Mouse (Mus musculus) liver, embryonic 12.5 days (tissue): ENCODE data around the gene Cfap65. TPM values are rescaled to one million over a fixed set of nuclear protein-coding genes. Genes with fewer than 3 reads are reported as not detected.
A peak's percentile ranks its signal among the peaks of the same experiment; 100 is the strongest.

Experiments
- microRNA counts: library from miRNA; unstranded; fragments of <30 nt; microRNA quantifications from one replicate; lab custom pipeline; 2017
- microRNA-seq: library from miRNA; unstranded; fragments of <30 nt; microRNA quantifications from one replicate; pipeline ENCODE4, GENCODE M21; 2017
- polyA plus RNA-seq: library from polyadenylated mRNA; unstranded; fragments of >200 nt; fragmentation: Nextera tagmentation; extraction: Ambion mirVana; gene quantifications from 2 replicates; pipeline ENCODE4 v1.2.1, GENCODE M21; 2016

Cfap65 gene
- polyA plus RNA-seq, 1 experiment from 2014 or later: not detected

MicroRNAs within 50 kb of the gene (microRNA counts, 519-probe panel; counts per million panel counts)
- 4,135 counts per million, percentile 78 among the panel's probes with 10 or more counts for microRNA mmu-miR-375 (lab: Ali Mortazavi, UCI)

Small RNAs within 50 kb of the gene (microRNA-seq; reads per million reads assigned to microRNA genes)
- gene Mir375: 2,591 reads per million, percentile 82 among the genes with 10 or more reads in this experiment

Other genes starting within 250 kb of the Cfap65 start
- 2.3 and 2.8 TPM in 2 replicates for gene Cyp27a1, start 222.0 kb downstream of the Cfap65 start, polyA plus RNA-seq
- gene Prkag3, start 186.4 kb downstream of the Cfap65 start, polyA plus RNA-seq: 0.13 TPM in 1 of 2 replicates, not detected in the other
- gene Wnt6, start 163.7 kb downstream of the Cfap65 start, polyA plus RNA-seq: 0.13 and 0.86 TPM in 2 replicates
- not detected in 2 replicates for gene Wnt10a, start 144.1 kb downstream of the Cfap65 start, polyA plus RNA-seq
- gene Cdk5r2, start 80.7 kb downstream of the Cfap65 start, polyA plus RNA-seq: not detected in 2 replicates
- gene Fev, start 50.2 kb downstream of the Cfap65 start, polyA plus RNA-seq: 0.29 and 0.36 TPM in 2 replicates
- not detected in 2 replicates for gene Cryba2, start 42.5 kb downstream of the Cfap65 start, polyA plus RNA-seq
- 2.9 and 3.0 TPM in 2 replicates for gene Ihh, start 16.1 kb upstream of the Cfap65 start, polyA plus RNA-seq
- 6.7 and 6.8 TPM in 2 replicates for gene Nhej1, start 189.6 kb upstream of the Cfap65 start, polyA plus RNA-seq
- gene Slc23a3, start 198.3 kb upstream of the Cfap65 start, polyA plus RNA-seq: 0.36 and 1.1 TPM in 2 replicates
- gene Cnppd1, start 207.1 kb upstream of the Cfap65 start, polyA plus RNA-seq: 53.2 and 54.0 TPM in 2 replicates
- 69.4 and 73.5 TPM in 2 replicates for gene Retreg2, start 207.2 kb upstream of the Cfap65 start, polyA plus RNA-seq
- 43.5 and 46.3 TPM in 2 replicates for gene Zfand2b, start 233.0 kb upstream of the Cfap65 start, polyA plus RNA-seq
- gene Abcb6, start 244.8 kb upstream of the Cfap65 start, polyA plus RNA-seq: 82.0 and 86.2 TPM in 2 replicates